Mouse (Mus musculus) neural tube, embryonic 14.5 days (tissue): Measurements from ENCODE around the gene Slc40a1. TPM values are rescaled to one million over a fixed set of nuclear protein-coding genes. Genes with fewer than 3 reads are reported as not detected.

Source experiments
- ATAC-seq: fragments of 200-750 bp; cut with Nextera tagmentation; 2 replicates; pipeline ENCODE4 v1.8.0; 2017; ENCODE audit warnings: low read depth, mild to moderate bottlenecking, moderate TSS enrichment, moderate library complexity
- H3K27ac ChIP-seq: fragments of 300-500 bp; sonication (generic); 2 replicates; pipeline ENCODE4 v1.5.1; 2014; ENCODE audit warnings: low read depth, mild to moderate bottlenecking, control low read depth, low read length, moderate library complexity, mixed read lengths
- H3K27me3 ChIP-seq: fragments of 300-500 bp; sonication (generic); 2 replicates; pipeline ENCODE4 v1.6.1; 2014; ENCODE audit warnings: low read length; ENCODE audit not compliant: control insufficient read depth, insufficient read depth
- H3K36me3 ChIP-seq: fragments of 300-500 bp; sonication (generic); 2 replicates; pipeline ENCODE4 v1.6.1; 2014; ENCODE audit warnings: low read length, mixed read lengths; ENCODE audit not compliant: control insufficient read depth, insufficient read depth
- H3K4me1 ChIP-seq: fragments of 300-500 bp; sonication (generic); 2 replicates; pipeline ENCODE4 v1.6.1; 2014; ENCODE audit warnings: low read length; ENCODE audit not compliant: control insufficient read depth, insufficient read depth
- H3K4me2 ChIP-seq: fragments of 300-500 bp; sonication (generic); 2 replicates; pipeline ENCODE4 v1.6.1; 2014; ENCODE audit warnings: mild to moderate bottlenecking, low read depth, low read length, control low read depth
- H3K4me3 ChIP-seq: fragments of 300-500 bp; sonication (generic); 2 replicates; pipeline ENCODE4 v1.5.1; 2014; ENCODE audit warnings: low read depth, low read length, control low read depth, mixed read lengths
- H3K9ac ChIP-seq: fragments of 300-500 bp; sonication (generic); replicated peaks from 2 replicates; pipeline ENCODE4 v1.6.1; 2014; ENCODE audit warnings: low read depth, mild to moderate bottlenecking, control low read depth, low read length, mixed read lengths
- H3K9me3 ChIP-seq: fragments of 300-500 bp; sonication (generic); 2 replicates; pipeline ENCODE4 v1.6.1; 2016; ENCODE audit warnings: low read length; ENCODE audit not compliant: control insufficient read depth
- WGBS: fragments of 180-500 bp; shearing (Covaris S2); extraction: QIAGEN DNeasy Blood & Tissue Kit; methylation state at CpG from one replicate; pipeline ENCODE4 v1.1.7; 2014; 5-methylcytosine and 5-hydroxymethylcytosine counted together
- polyA plus RNA-seq: library from polyadenylated mRNA; unstranded; fragments of >200 nt; fragmentation: Nextera tagmentation; extraction: Ambion mirVana; gene quantifications from 2 replicates; pipeline ENCODE4 v1.2.1, GENCODE M21; 2014

The Slc40a1 gene
- polyA plus RNA-seq, 1 experiment from 2014 or later = 26.6 TPM

- no peaks in the 10 kb centered on the region for H3K9me3 ChIP-seq
- no peak overlapping the region for H3K4me3 ChIP-seq
- H3K27me3 ChIP-seq = no peaks in the 10 kb centered on the region
- no peak overlapping the region for H3K4me2 ChIP-seq
- H3K27ac ChIP-seq = no peak overlapping the region
- H3K36me3 ChIP-seq = no peaks in the 10 kb centered on the region
- no peak overlapping the region for H3K9ac ChIP-seq
- no peak for ATAC-seq
- no peaks in the 10 kb centered on the region for H3K4me1 ChIP-seq
These were observed 65.2 kb downstream of the Slc40a1 start for GRCm38 (mm10) chr1:45861162-45861561.

DNA sequence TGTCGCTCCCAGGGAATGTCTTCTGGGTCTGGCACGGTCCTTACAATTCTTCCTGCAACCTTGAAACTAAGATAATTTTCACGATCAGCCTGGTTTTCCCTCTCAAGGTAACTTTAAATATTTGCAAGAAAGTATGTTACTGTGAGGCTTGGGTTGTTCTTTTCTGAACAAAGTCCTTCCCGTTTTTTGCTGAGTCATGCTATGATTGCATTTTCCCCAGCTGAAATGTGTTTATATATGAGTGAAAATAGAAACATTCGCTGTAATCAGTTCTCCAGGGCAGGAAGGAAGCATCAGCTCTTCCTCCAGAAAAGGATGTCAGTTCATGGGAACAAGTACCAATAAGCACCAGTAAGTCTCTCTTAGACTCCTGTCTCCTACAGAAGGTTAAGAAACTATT, 66.0 kb downstream of the Slc40a1 start:
- no peaks in the 10 kb centered on the region for H3K27me3 ChIP-seq
- H3K9me3 ChIP-seq = no peaks in the 10 kb centered on the region
- 66% methylated on average over 5 of the region's 5 CpGs for WGBS

More for the DNA sequence above, 66.0 kb downstream of the Slc40a1 start:
- no peak overlapping the region for H3K4me2 ChIP-seq
- no peaks in the 10 kb centered on the region for H3K4me1 ChIP-seq
- no peak overlapping the region for H3K27ac ChIP-seq
- H3K36me3 ChIP-seq = no peaks in the 10 kb centered on the region
- no peak overlapping the region for H3K4me3 ChIP-seq
- H3K9ac ChIP-seq = no peak overlapping the region
- ATAC-seq = no peak

Other genes starting within 250 kb of the Slc40a1 start
- 56.1 and 63.2 TPM in 2 replicates for gene Wdr75, start 131.4 kb downstream of the Slc40a1 start, polyA plus RNA-seq
- not detected in 2 replicates for gene Gm5269, start 36.2 kb downstream of the Slc40a1 start, polyA plus RNA-seq
- gene Dnah7b, start 139.8 kb upstream of the Slc40a1 start, polyA plus RNA-seq = 4.5 and 6.8 TPM in 2 replicates